Mouse (Mus musculus) MEL (cell line): ENCODE data around the gene Fbxo21. TPM values are rescaled to one million over a fixed set of nuclear protein-coding genes. Genes with fewer than 3 reads are reported as not detected.

Experiments
- DNase-seq: peaks from one replicate; pipeline ENCODE4 v3.0.0; 2011; ENCODE audit warnings: low read depth, low spot score
- H3K27ac ChIP-seq: 2 replicates; pipeline ENCODE4 v1.5.1; 2012; ENCODE audit warnings: low read depth, mild to moderate bottlenecking, control low read depth, low read length, moderate library complexity; ENCODE audit not compliant: control insufficient read depth
- H3K27me3 ChIP-seq, 2 experiments: fragments of 150-350 bp in 1 of 2; sonication (generic) in 1 of 2; 2 replicates each; pipeline ENCODE4 v1.6.1; 2012; ENCODE audit warnings: low read length in 2 of 2, mild to moderate bottlenecking in 2 of 2, improper control_type of control experiment in 1 of 2, moderate library complexity in 1 of 2; ENCODE audit not compliant: insufficient read depth in 2 of 2, control insufficient read depth in 1 of 2
- H3K36me3 ChIP-seq, 2 experiments: 2 replicates each; pipeline ENCODE4 v1.6.1; 2012 to 2014; ENCODE audit warnings: low read length in 2 of 2, improper control_type of control experiment in 1 of 2, inconsistent platforms in 1 of 2, mild to moderate bottlenecking in 1 of 2; ENCODE audit not compliant: insufficient read depth in 2 of 2, control insufficient read depth in 1 of 2
- H3K4me1 ChIP-seq, 2 experiments: fragments of 150-350 bp in 1 of 2; sonication (generic) in 1 of 2; 2 replicates each; pipeline ENCODE4 v1.6.1; 2012; ENCODE audit warnings: low read length in 2 of 2, improper control_type of control experiment in 1 of 2, mild to moderate bottlenecking in 1 of 2; ENCODE audit not compliant: insufficient read depth in 2 of 2, control insufficient read depth in 1 of 2
- H3K4me3 ChIP-seq, 2 experiments: fragments of 150-350 bp in 1 of 2; sonication (generic) in 1 of 2; 2 replicates each; pipeline ENCODE4 v1.5.1; 2012; ENCODE audit warnings: low read depth in 2 of 2, low read length in 2 of 2, mild to moderate bottlenecking in 2 of 2, moderate library complexity in 2 of 2, control low read depth in 1 of 2, improper control_type of control experiment in 1 of 2; ENCODE audit not compliant: control insufficient read depth in 1 of 2, insufficient read depth in 1 of 2
- H3K79me2 ChIP-seq: 2 replicates; pipeline ENCODE4 v1.6.1; 2012; ENCODE audit warnings: mild to moderate bottlenecking, low read length, moderate library complexity; ENCODE audit not compliant: control insufficient read depth, poor library complexity, insufficient read depth
- H3K9ac ChIP-seq: 2 replicates; pipeline ENCODE4 v1.6.1; 2012; ENCODE audit warnings: low read depth, mild to moderate bottlenecking, control low read depth, low read length, moderate library complexity; ENCODE audit not compliant: control insufficient read depth, poor library complexity, severe bottlenecking
- H3K9me3 ChIP-seq: fragments of 150-350 bp; sonication (generic); replicated peaks from 2 replicates; pipeline ENCODE4 v1.6.1; 2012; ENCODE audit warnings: mild to moderate bottlenecking, low read length, improper control_type of control experiment, moderate library complexity; ENCODE audit not compliant: insufficient read depth
- CHD2 ChIP-seq: IDR thresholded peaks from 2 replicates; pipeline ENCODE4 v1.6.1; 2011; ENCODE audit warnings: low read length, improper control_type of control experiment
- CTCF ChIP-seq, 3 experiments: IDR thresholded peaks in 2 of 3; conservative IDR thresholded peaks in 1 of 3; 2 replicates each; pipeline ENCODE4 v1.5.1; 2011 to 2012; ENCODE audit warnings: low read length in 3 of 3, low read depth in 2 of 3, mild to moderate bottlenecking in 2 of 3, improper control_type of control experiment in 1 of 3, inconsistent platforms in 1 of 3, mixed read lengths in 1 of 3, moderate library complexity in 1 of 3; ENCODE audit not compliant: control insufficient read depth in 1 of 3, insufficient read depth in 1 of 3, poor library complexity in 1 of 3, severe bottlenecking in 1 of 3
- ELF1 ChIP-seq: IDR thresholded peaks from 2 replicates; pipeline ENCODE4 v1.6.1; 2014; ENCODE audit warnings: low read depth, mild to moderate bottlenecking, inconsistent platforms, low read length, improper control_type of control experiment, moderate library complexity
- ETS1 ChIP-seq: IDR thresholded peaks from 2 replicates; pipeline ENCODE4 v1.6.1; 2012; ENCODE audit warnings: low read depth, mild to moderate bottlenecking, inconsistent platforms, low read length, improper control_type of control experiment, moderate library complexity
- HCFC1 ChIP-seq: IDR thresholded peaks from 2 replicates; pipeline ENCODE4 v1.6.1; 2012; ENCODE audit warnings: low read depth, mild to moderate bottlenecking, inconsistent platforms, low read length, improper control_type of control experiment, moderate library complexity
- JUND ChIP-seq: IDR thresholded peaks from 2 replicates; pipeline ENCODE4 v1.6.1; 2011; ENCODE audit warnings: low read depth, mild to moderate bottlenecking, improper control_type of control experiment, low read length
- KAT2A ChIP-seq: conservative IDR thresholded peaks from 2 replicates; pipeline ENCODE4 v1.6.1; 2012; ENCODE audit warnings: low read depth, low read length, improper control_type of control experiment, inconsistent platforms
- MAFK ChIP-seq: IDR thresholded peaks from 2 replicates; pipeline ENCODE4 v1.6.1; 2011; ENCODE audit warnings: low read depth, mild to moderate bottlenecking, low read length, improper control_type of control experiment, borderline replicate concordance
- MXI1 ChIP-seq: IDR thresholded peaks from 2 replicates; pipeline ENCODE4 v1.6.1; 2011; ENCODE audit warnings: mild to moderate bottlenecking, low read depth, low read length, improper control_type of control experiment
- RAD21 ChIP-seq: IDR thresholded peaks from 2 replicates; pipeline ENCODE4 v1.6.1; 2011; ENCODE audit warnings: mild to moderate bottlenecking, low read depth, low read length, improper control_type of control experiment
- TBP ChIP-seq: IDR thresholded peaks from 2 replicates; pipeline ENCODE4 v1.8.0; 2011; ENCODE audit warnings: low read depth, low read length, improper control_type of control experiment
- UBTF ChIP-seq: IDR thresholded peaks from 2 replicates; pipeline ENCODE4 v1.6.1; 2012; ENCODE audit warnings: low read depth, mild to moderate bottlenecking, inconsistent platforms, low read length, improper control_type of control experiment, moderate library complexity, borderline replicate concordance; ENCODE audit not compliant: insufficient read depth
- USF1 ChIP-seq: IDR thresholded peaks from 2 replicates; pipeline ENCODE4 v1.6.1; 2014; ENCODE audit warnings: low read depth, mild to moderate bottlenecking, inconsistent platforms, low read length, improper control_type of control experiment, moderate library complexity
- USF2 ChIP-seq, 2 experiments: IDR thresholded peaks; 2 replicates each; pipeline ENCODE4 v1.6.1; 2011 to 2012; ENCODE audit warnings: improper control_type of control experiment in 2 of 2, low read length in 2 of 2, borderline replicate concordance in 1 of 2, inconsistent platforms in 1 of 2, low read depth in 1 of 2, mild to moderate bottlenecking in 1 of 2; ENCODE audit not compliant: insufficient read depth in 1 of 2
- ZNF384 ChIP-seq: IDR thresholded peaks from 2 replicates; pipeline ENCODE4 v1.6.1; 2012; ENCODE audit warnings: low read depth, mild to moderate bottlenecking, inconsistent platforms, low read length, improper control_type of control experiment
- polyA plus RNA-seq, 2 experiments: library from polyadenylated mRNA; stranded (reverse) in 1 of 2; unstranded in 1 of 2; fragments of >175 nt in 1 of 2; fragments of >200 nt in 1 of 2; gene quantifications; 2 replicates each; pipeline versions ENCODE4 v1.2.1 to v1.2.4; 2012; ENCODE audit warnings: low replicate concordance in 2 of 2, low read depth in 1 of 2; ENCODE audit not compliant: insufficient read length in 2 of 2, insufficient read depth in 1 of 2, missing spikeins in 1 of 2
- total RNA-seq: library from RNA; depleted of rRNA; stranded (reverse); fragments of 300-350 nt; gene quantifications from 2 replicates; pipeline ENCODE4 v1.2.3, GENCODE M21; 2012

Gene Fbxo21
- total and polyA plus RNA-seq, 3 experiments, result 10.4 to 20.5 TPM; not detected in 1

DNA sequence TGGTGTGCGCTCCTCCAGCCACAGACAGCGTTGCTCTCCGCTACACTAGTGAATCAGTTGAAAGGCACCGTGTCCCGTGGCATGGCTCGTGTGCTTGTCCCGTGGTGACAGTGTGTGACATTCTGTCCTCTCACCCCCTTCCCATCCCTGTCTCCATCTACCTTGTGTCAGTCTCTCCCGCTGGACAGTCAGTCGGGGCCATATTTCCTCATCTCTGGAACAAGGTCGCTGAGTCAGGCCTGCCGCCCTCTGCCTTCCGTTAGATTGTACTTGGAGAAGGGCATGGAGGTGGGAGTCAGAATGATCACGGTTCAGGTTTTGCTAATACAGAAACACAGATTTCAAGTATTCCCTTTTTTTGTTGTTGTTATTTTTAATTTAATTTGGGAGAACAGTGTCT is 31.8 kb downstream of the Fbxo21 start:
- no peak for DNase-seq
- H3K27me3 ChIP-seq, result no peaks in the 10 kb centered on the region
- H3K4me3 ChIP-seq, result no peak overlapping the region
- H3K27ac ChIP-seq, result no peak overlapping the region
- no peaks in the 10 kb centered on the region for H3K36me3 ChIP-seq
- TF ChIP-seq CHD2, result no peak
- H3K4me1 ChIP-seq, result no peaks in the 10 kb centered on the region
- no peaks in the 10 kb centered on the region for H3K79me2 ChIP-seq
- no peaks in the 10 kb centered on the region for H3K9me3 ChIP-seq
- H3K9ac ChIP-seq, result no peak overlapping the region

DNA sequence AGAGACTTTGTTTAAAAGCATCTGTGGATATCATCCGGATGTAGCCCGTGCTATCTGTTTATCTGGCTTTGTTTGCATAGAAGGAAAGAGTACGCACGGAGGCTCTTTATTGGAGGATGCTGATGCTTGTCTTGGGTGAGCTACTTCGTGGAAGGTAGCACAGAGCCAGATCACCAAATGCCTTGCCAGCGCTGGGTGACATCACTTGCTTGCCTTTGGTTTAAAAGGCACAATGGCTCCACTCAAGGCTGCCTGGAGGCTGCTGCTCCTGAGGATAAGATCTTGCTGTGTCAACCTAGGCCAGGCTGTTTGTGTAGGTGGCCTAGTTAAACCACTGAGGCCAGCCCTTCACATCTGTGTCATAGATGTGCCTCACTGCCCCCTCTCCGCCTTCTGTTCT is 34.3 kb downstream of the Fbxo21 start:
- DNase-seq, result no peak
- Histone ChIP-seq H3K79me2 (no peaks in the 10 kb centered on the region), H3K9me3 (no peaks in the 10 kb centered on the region), H3K27me3 (no peaks in the 10 kb centered on the region), H3K9ac (no peak overlapping the region), H3K36me3 (no peaks in the 10 kb centered on the region)
- TF ChIP-seq TBP (no peak), JUND (no peak), HCFC1 (no peak), MAFK (no peak), MXI1 (no peak)
- TF ChIP-seq, all 39 proteins: peak for 0
- H3K4me1 ChIP-seq, result no peaks in the 10 kb centered on the region
- H3K4me3 ChIP-seq, result no peak overlapping the region
- H3K27ac ChIP-seq, result no peak overlapping the region

DNA sequence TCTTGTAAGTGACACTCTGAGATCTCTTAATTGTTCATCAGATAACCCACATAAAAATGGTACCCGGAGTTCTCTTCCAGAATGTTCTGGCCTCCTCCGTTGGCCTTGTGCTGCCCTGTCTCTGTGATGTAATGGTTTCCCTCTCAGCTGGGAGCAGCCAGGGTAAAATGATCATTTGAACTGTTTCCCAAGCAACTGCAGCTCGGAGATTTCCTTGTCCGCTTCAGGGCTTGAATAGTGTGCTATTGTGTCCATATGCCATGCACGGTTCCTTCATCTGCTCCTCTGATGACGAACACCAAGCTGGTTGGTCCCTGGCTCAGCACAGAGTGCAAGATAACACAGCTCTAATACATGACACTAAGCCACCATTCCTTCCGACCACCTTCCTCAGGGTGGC is 35.3 kb downstream of the Fbxo21 start:
- no peak overlapping the region for H3K27ac ChIP-seq
- H3K4me1 ChIP-seq, result no peaks in the 10 kb centered on the region
- H3K4me3 ChIP-seq, result no peak overlapping the region
- no peaks in the 10 kb centered on the region for H3K27me3 ChIP-seq
- no peaks in the 10 kb centered on the region for H3K9me3 ChIP-seq
- no peaks in the 10 kb centered on the region for H3K36me3 ChIP-seq
- no peak overlapping the region for H3K9ac ChIP-seq
- no peak for DNase-seq
- no peaks in the 10 kb centered on the region for H3K79me2 ChIP-seq
- no peak for TF ChIP-seq CTCF (IDR thresholded peaks at IDR 0.05 in 2 of 3, conservative IDR thresholded peaks at IDR 0.05 in 1 of 3; ENCODE audit: control insufficient read depth in 1 of 3, insufficient read depth in 1 of 3, low read depth in 2 of 3, low read length in 3 of 3, poor library complexity in 1 of 3, severe bottlenecking in 1 of 3)
- no peak for TF ChIP-seq MXI1
- no peak for TF ChIP-seq RAD21
- TF ChIP-seq UBTF, result no peak
- no peak for TF ChIP-seq HCFC1
- TF ChIP-seq ETS1, result no peak
- TF ChIP-seq ELF1, result no peak
- TF ChIP-seq KAT2A, result no peak
- no peak for TF ChIP-seq USF2 (IDR thresholded peaks at IDR 0.05; ENCODE audit: borderline replicate concordance in 1 of 2, insufficient read depth in 1 of 2, low read depth in 1 of 2, low read length in 2 of 2)
- no peak for TF ChIP-seq USF1
- no peak for TF ChIP-seq JUND
- TF ChIP-seq MAFK, result no peak
- no peak for TF ChIP-seq ZNF384
- TF ChIP-seq, all 39 proteins: peak for 0
